Mouse (Mus musculus): Measurements from ENCODE around the gene Kcnq1.

DNA sequence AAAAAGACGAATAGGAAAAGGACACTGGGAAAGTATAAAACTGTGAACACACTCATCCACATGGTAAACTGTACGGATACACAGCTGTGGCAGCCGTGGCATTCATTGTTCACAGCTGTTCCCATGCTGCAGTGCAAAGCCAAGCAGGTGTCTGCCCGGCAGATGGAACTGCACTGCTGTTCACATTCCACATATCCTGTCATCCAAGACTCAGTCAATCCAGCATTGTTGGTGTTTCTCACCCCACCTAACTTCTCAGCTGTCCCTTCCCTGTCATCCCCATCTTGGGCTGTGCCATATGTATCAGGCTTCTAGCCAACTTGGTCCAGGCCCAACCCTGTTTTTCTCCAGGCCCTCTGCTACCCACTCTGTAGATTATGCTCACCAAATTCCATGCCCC lies 232.5 kb downstream of the Kcnq1 start:
- TF ChIP-seq CTCF (IDR thresholded peaks at IDR 0.05; ENCODE audit: insufficient read depth, low read length) (no peak), POLR2A (IDR thresholded peaks at IDR 0.05; ENCODE audit: borderline replicate concordance, extremely low read depth, low read depth, low read length) (no peak)
